Mouse (Mus musculus) MEL (cell line): Measurements from ENCODE around the gene Olfm2. TPM values are rescaled to one million over a fixed set of nuclear protein-coding genes. Genes with fewer than 3 reads are reported as not detected.

Experiments used
- DNase-seq: peaks from one replicate; pipeline ENCODE4 v3.0.0; 2011; ENCODE audit warnings: low read depth, low spot score
- H3K27ac ChIP-seq: 2 replicates; pipeline ENCODE4 v1.5.1; 2012; ENCODE audit warnings: low read depth, mild to moderate bottlenecking, control low read depth, low read length, moderate library complexity; ENCODE audit not compliant: control insufficient read depth
- H3K27me3 ChIP-seq, 2 experiments: fragments of 150-350 bp in 1 of 2; sonication (generic) in 1 of 2; 2 replicates each; pipeline ENCODE4 v1.6.1; 2012; ENCODE audit warnings: low read length in 2 of 2, mild to moderate bottlenecking in 2 of 2, improper control_type of control experiment in 1 of 2, moderate library complexity in 1 of 2; ENCODE audit not compliant: insufficient read depth in 2 of 2, control insufficient read depth in 1 of 2
- H3K36me3 ChIP-seq, 2 experiments: 2 replicates each; pipeline ENCODE4 v1.6.1; 2012 to 2014; ENCODE audit warnings: low read length in 2 of 2, improper control_type of control experiment in 1 of 2, inconsistent platforms in 1 of 2, mild to moderate bottlenecking in 1 of 2; ENCODE audit not compliant: insufficient read depth in 2 of 2, control insufficient read depth in 1 of 2
- H3K4me1 ChIP-seq, 2 experiments: fragments of 150-350 bp in 1 of 2; sonication (generic) in 1 of 2; 2 replicates each; pipeline ENCODE4 v1.6.1; 2012; ENCODE audit warnings: low read length in 2 of 2, improper control_type of control experiment in 1 of 2, mild to moderate bottlenecking in 1 of 2; ENCODE audit not compliant: insufficient read depth in 2 of 2, control insufficient read depth in 1 of 2
- H3K4me3 ChIP-seq, 2 experiments: fragments of 150-350 bp in 1 of 2; sonication (generic) in 1 of 2; 2 replicates each; pipeline ENCODE4 v1.5.1; 2012; ENCODE audit warnings: low read depth in 2 of 2, low read length in 2 of 2, mild to moderate bottlenecking in 2 of 2, moderate library complexity in 2 of 2, control low read depth in 1 of 2, improper control_type of control experiment in 1 of 2; ENCODE audit not compliant: control insufficient read depth in 1 of 2, insufficient read depth in 1 of 2
- H3K79me2 ChIP-seq: 2 replicates; pipeline ENCODE4 v1.6.1; 2012; ENCODE audit warnings: mild to moderate bottlenecking, low read length, moderate library complexity; ENCODE audit not compliant: control insufficient read depth, poor library complexity, insufficient read depth
- H3K9ac ChIP-seq: 2 replicates; pipeline ENCODE4 v1.6.1; 2012; ENCODE audit warnings: low read depth, mild to moderate bottlenecking, control low read depth, low read length, moderate library complexity; ENCODE audit not compliant: control insufficient read depth, poor library complexity, severe bottlenecking
- H3K9me3 ChIP-seq: fragments of 150-350 bp; sonication (generic); replicated peaks from 2 replicates; pipeline ENCODE4 v1.6.1; 2012; ENCODE audit warnings: mild to moderate bottlenecking, low read length, improper control_type of control experiment, moderate library complexity; ENCODE audit not compliant: insufficient read depth
- BHLHE40 ChIP-seq: IDR thresholded peaks from 2 replicates; pipeline ENCODE4 v1.6.1; 2012; ENCODE audit warnings: low read depth, mild to moderate bottlenecking, inconsistent platforms, low read length, improper control_type of control experiment, borderline replicate concordance
- ELF1 ChIP-seq: IDR thresholded peaks from 2 replicates; pipeline ENCODE4 v1.6.1; 2014; ENCODE audit warnings: low read depth, mild to moderate bottlenecking, inconsistent platforms, low read length, improper control_type of control experiment, moderate library complexity
- EP300 ChIP-seq, 2 experiments: IDR thresholded peaks; 2 replicates each; pipeline ENCODE4 v1.6.1; 2011; ENCODE audit warnings: improper control_type of control experiment in 2 of 2, low read length in 2 of 2, low read depth in 1 of 2, mild to moderate bottlenecking in 1 of 2
- GATA1 ChIP-seq: IDR thresholded peaks from 2 replicates; pipeline ENCODE4 v1.6.1; 2011; ENCODE audit warnings: low read depth, low read length, improper control_type of control experiment
- JUND ChIP-seq: IDR thresholded peaks from 2 replicates; pipeline ENCODE4 v1.6.1; 2011; ENCODE audit warnings: low read depth, mild to moderate bottlenecking, improper control_type of control experiment, low read length
- NRF1 ChIP-seq: IDR thresholded peaks from 2 replicates; pipeline ENCODE4 v1.6.1; 2014; ENCODE audit warnings: low read depth, mild to moderate bottlenecking, inconsistent platforms, low read length, improper control_type of control experiment, moderate library complexity; ENCODE audit not compliant: poor library complexity, insufficient read depth, severe bottlenecking
- POLR2A ChIP-seq, 2 experiments: IDR thresholded peaks; 2 replicates each; pipeline ENCODE4 v1.6.1; 2011 to 2012; ENCODE audit warnings: low read length in 2 of 2, mild to moderate bottlenecking in 2 of 2, control low read depth in 1 of 2, improper control_type of control experiment in 1 of 2, low read depth in 1 of 2, moderate library complexity in 1 of 2; ENCODE audit not compliant: control insufficient read depth in 1 of 2, insufficient read depth in 1 of 2, poor library complexity in 1 of 2
- POLR2AphosphoS5 ChIP-seq: IDR thresholded peaks from 2 replicates; pipeline ENCODE4 v1.6.1; 2012; ENCODE audit warnings: low read depth, borderline replicate concordance, mild to moderate bottlenecking, inconsistent platforms, low read length, moderate library complexity, mixed read lengths
- SIN3A ChIP-seq: IDR thresholded peaks from 2 replicates; pipeline ENCODE4 v1.6.1; 2012; ENCODE audit warnings: low read length, improper control_type of control experiment, inconsistent platforms
- TBP ChIP-seq: IDR thresholded peaks from 2 replicates; pipeline ENCODE4 v1.8.0; 2011; ENCODE audit warnings: low read depth, low read length, improper control_type of control experiment
- TCF12 ChIP-seq: IDR thresholded peaks from 2 replicates; pipeline ENCODE4 v1.6.1; 2014; ENCODE audit warnings: low read depth, mild to moderate bottlenecking, inconsistent platforms, low read length, improper control_type of control experiment, moderate library complexity
- UBTF ChIP-seq: IDR thresholded peaks from 2 replicates; pipeline ENCODE4 v1.6.1; 2012; ENCODE audit warnings: low read depth, mild to moderate bottlenecking, inconsistent platforms, low read length, improper control_type of control experiment, moderate library complexity, borderline replicate concordance; ENCODE audit not compliant: insufficient read depth
- USF1 ChIP-seq: IDR thresholded peaks from 2 replicates; pipeline ENCODE4 v1.6.1; 2014; ENCODE audit warnings: low read depth, mild to moderate bottlenecking, inconsistent platforms, low read length, improper control_type of control experiment, moderate library complexity
- USF2 ChIP-seq, 2 experiments: IDR thresholded peaks; 2 replicates each; pipeline ENCODE4 v1.6.1; 2011 to 2012; ENCODE audit warnings: improper control_type of control experiment in 2 of 2, low read length in 2 of 2, borderline replicate concordance in 1 of 2, inconsistent platforms in 1 of 2, low read depth in 1 of 2, mild to moderate bottlenecking in 1 of 2; ENCODE audit not compliant: insufficient read depth in 1 of 2
- ZKSCAN1 ChIP-seq: IDR thresholded peaks from 2 replicates; pipeline ENCODE4 v1.6.1; 2012; ENCODE audit warnings: low read depth, mild to moderate bottlenecking, inconsistent platforms, low read length, improper control_type of control experiment, moderate library complexity
- ZMIZ1 ChIP-seq: IDR thresholded peaks from 2 replicates; pipeline ENCODE4 v1.6.1; 2012; ENCODE audit warnings: low read depth, mild to moderate bottlenecking, inconsistent platforms, low read length, improper control_type of control experiment, moderate library complexity
- polyA plus RNA-seq, 2 experiments: library from polyadenylated mRNA; stranded (reverse) in 1 of 2; unstranded in 1 of 2; fragments of >175 nt in 1 of 2; fragments of >200 nt in 1 of 2; gene quantifications; 2 replicates each; pipeline versions ENCODE4 v1.2.1 to v1.2.4; 2012; ENCODE audit warnings: low replicate concordance in 2 of 2, low read depth in 1 of 2; ENCODE audit not compliant: insufficient read length in 2 of 2, insufficient read depth in 1 of 2, missing spikeins in 1 of 2
- total RNA-seq: library from RNA; depleted of rRNA; stranded (reverse); fragments of 300-350 nt; gene quantifications from 2 replicates; pipeline ENCODE4 v1.2.3, GENCODE M21; 2012

Olfm2 gene
- total and polyA plus RNA-seq, 3 experiments = 0.54 to 1.9 TPM; not detected in 1

DNA sequence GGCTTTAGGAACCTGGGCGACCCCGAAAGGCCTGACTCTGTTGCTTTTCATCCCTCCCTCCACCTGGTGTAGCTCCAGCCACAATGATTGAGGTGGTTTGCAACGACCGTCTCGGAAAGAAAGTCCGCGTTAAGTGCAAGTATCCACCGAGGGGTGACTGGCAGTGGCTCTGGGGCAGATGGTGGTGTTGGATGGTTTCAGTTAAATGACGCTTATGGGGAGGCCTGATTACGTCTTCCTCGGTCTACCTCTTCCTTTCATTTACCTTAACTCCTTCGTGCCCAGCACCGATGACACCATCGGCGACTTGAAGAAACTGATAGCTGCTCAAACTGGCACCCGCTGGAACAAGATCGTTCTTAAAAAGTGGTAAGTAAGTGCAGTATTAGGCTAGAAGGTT, 101.0 kb downstream of the Olfm2 start:
- Histone ChIP-seq H3K79me2 (peaks cover 60% of the 10 kb centered on the region), H3K27ac (peak overlapping the region; percentile 83), H3K9me3 (no peaks in the 10 kb centered on the region), H3K36me3 (peaks cover 6 to 29% of the 10 kb centered on the region in 2 experiments), H3K4me3 (peak overlapping the region; percentile 83 to 93), H3K4me1 (peaks cover 8 to 16% of the 10 kb centered on the region in 2 experiments), H3K27me3 (no peaks in the 10 kb centered on the region), H3K9ac (peak overlapping the region; percentile 80)
- DNase-seq = peak; percentile 92
- TF ChIP-seq GATA1 (0 out of 2 replicates have a peak, but pooled peaks have one; percentile 23), SIN3A (no peak)

GRCm38 (mm10) chr9:20644360-20645081, 101.6 kb downstream of the Olfm2 start, which contains the start of gene Fbxl12:
Gene Fbxl12 (minus strand): TSS chr9:20644767.
- H3K79me2 ChIP-seq = peaks cover 63% of the 10 kb centered on the region
- H3K36me3 ChIP-seq = peaks cover 10 to 24% of the 10 kb centered on the region in 2 experiments
- DNase-seq = peak; percentile 100
- H3K9ac ChIP-seq = peak within 1 kb of the TSS; percentile 80
- peak within 1 kb of the TSS; percentile 83 for H3K27ac ChIP-seq
- H3K9me3 ChIP-seq = no peaks in the 10 kb centered on the region
- H3K4me3 ChIP-seq = peak within 1 kb of the TSS; percentile 83 to 93
- H3K27me3 ChIP-seq = no peaks in the 10 kb centered on the region
- TF ChIP-seq TBP (peak; percentile 95), BHLHE40 (no peak), ZKSCAN1 (no peak), POLR2A (IDR thresholded peaks at IDR 0.05; ENCODE audit: control insufficient read depth in 1 of 2, insufficient read depth in 1 of 2, low read depth in 1 of 2, low read length in 2 of 2, poor library complexity in 1 of 2) (peak; percentile 96 to 100), GATA1 (peak; percentile 9; the same call in 1 of the 2 replicates), UBTF (0 out of 2 replicates have a peak, but pooled peaks have one; percentile 26), POLR2AphosphoS5 (peak; percentile 83; the same call in 1 of the 2 replicates)
- H3K4me1 ChIP-seq = peaks cover 3 to 16% of the 10 kb centered on the region in 2 experiments

- TF ChIP-seq USF2 (IDR thresholded peaks at IDR 0.05; ENCODE audit: borderline replicate concordance in 1 of 2, insufficient read depth in 1 of 2, low read depth in 1 of 2, low read length in 2 of 2) = no peak
- no peak for TF ChIP-seq EP300 (IDR thresholded peaks at IDR 0.05; ENCODE audit: low read depth in 1 of 2, low read length in 2 of 2)
- TF ChIP-seq JUND = no peak
- no peak for TF ChIP-seq ZMIZ1
- TF ChIP-seq ELF1 = no peak
- TF ChIP-seq NRF1 = no peak
- no peak for TF ChIP-seq GATA1
- TF ChIP-seq TCF12 = no peak
- TF ChIP-seq USF1 = no peak
- TF ChIP-seq POLR2AphosphoS5 = no peak
- TF ChIP-seq, all 39 proteins: peak for 0
- Histone ChIP-seq H3K27me3 (no peaks in the 10 kb centered on the region), H3K4me1 (peaks cover 3 to 16% of the 10 kb centered on the region in 2 experiments), H3K79me2 (peaks cover 66% of the 10 kb centered on the region), H3K4me3 (peak overlapping the region; percentile 83 to 93), H3K9ac (peak overlapping the region; percentile 80), H3K36me3 (peaks cover 10 to 24% of the 10 kb centered on the region in 2 experiments), H3K9me3 (no peaks in the 10 kb centered on the region), H3K27ac (peak overlapping the region; percentile 83)
- DNase-seq = peak; percentile 66
Measured at GRCm38 (mm10) chr9:20643781-20644180, 102.4 kb downstream of the Olfm2 start.
